Mouse (Mus musculus) embryonic facial prominence, embryonic 14.5 days (tissue): ENCODE results near the gene Hdac7. TPM values are rescaled to one million over a fixed set of nuclear protein-coding genes. Genes with fewer than 3 reads are reported as not detected.

Experiments
- ATAC-seq: fragments of 200-750 bp; cut with Nextera tagmentation; 2 replicates; pipeline ENCODE4 v1.8.0; 2017; ENCODE audit warnings: low read depth, moderate number of reproducible peaks, moderate TSS enrichment
- DNase-seq: peaks from one replicate; pipeline ENCODE4 v3.0.0-alpha.2; 2015; ENCODE audit warnings: low spot score
- H3K27ac ChIP-seq: fragments of 300-500 bp; sonication (generic); replicated peaks from 2 replicates; pipeline ENCODE4 v1.5.1; 2014; ENCODE audit warnings: low read depth, mild to moderate bottlenecking, low read length, moderate library complexity
- H3K27me3 ChIP-seq: fragments of 300-500 bp; sonication (generic); replicated peaks from 2 replicates; pipeline ENCODE4 v1.6.1; 2014; ENCODE audit warnings: low read length; ENCODE audit not compliant: control insufficient read depth, insufficient read depth
- H3K36me3 ChIP-seq: fragments of 300-500 bp; sonication (generic); 2 replicates; pipeline ENCODE4 v1.6.1; 2014; ENCODE audit warnings: low read length, mixed read lengths; ENCODE audit not compliant: control insufficient read depth, insufficient read depth
- H3K4me1 ChIP-seq: fragments of 300-500 bp; sonication (generic); 2 replicates; pipeline ENCODE4 v1.6.1; 2014; ENCODE audit warnings: antibody characterized with exemption, low read length; ENCODE audit not compliant: control insufficient read depth, insufficient read depth
- H3K4me2 ChIP-seq: fragments of 300-500 bp; sonication (generic); 2 replicates; pipeline ENCODE4 v1.6.1; 2014; ENCODE audit warnings: low read depth, mild to moderate bottlenecking, low read length, moderate library complexity, mixed read lengths
- H3K4me3 ChIP-seq: fragments of 300-500 bp; sonication (generic); 2 replicates; pipeline ENCODE4 v1.5.1; 2014; ENCODE audit warnings: low read depth, mild to moderate bottlenecking, low read length
- H3K9ac ChIP-seq: fragments of 300-500 bp; sonication (generic); 2 replicates; pipeline ENCODE4 v1.6.1; 2014; ENCODE audit warnings: low read depth, mild to moderate bottlenecking, low read length, moderate library complexity, mixed read lengths
- H3K9me3 ChIP-seq: fragments of 300-500 bp; sonication (generic); 2 replicates; pipeline ENCODE4 v1.6.1; 2016; ENCODE audit warnings: low read length; ENCODE audit not compliant: control insufficient read depth
- WGBS: fragments of 180-500 bp; shearing (Covaris S2); extraction: QIAGEN DNeasy Blood & Tissue Kit; methylation state at CpG from one replicate; pipeline ENCODE4 v1.1.7; 2014; 5-methylcytosine and 5-hydroxymethylcytosine counted together
- polyA plus RNA-seq: library from polyadenylated mRNA; unstranded; fragments of >200 nt; fragmentation: Nextera tagmentation; extraction: Ambion mirVana; gene quantifications from 2 replicates; pipeline ENCODE4 v1.2.1, GENCODE M21; 2014

The Hdac7 gene
- polyA plus RNA-seq, 1 experiment from 2014 or later = 30.8 TPM

- no peaks in the 10 kb centered on the region for H3K27me3 ChIP-seq
- H3K9me3 ChIP-seq = no peaks in the 10 kb centered on the region
- 73% methylated on average over 7 of the region's 10 CpGs for WGBS
- DNase-seq (no peak), ATAC-seq (no peak)
- H3K4me3 ChIP-seq = no peak overlapping the region
- no peak overlapping the region for H3K27ac ChIP-seq
- peaks cover 12% of the 10 kb centered on the region for H3K4me1 ChIP-seq
- peak overlapping the region; percentile 22; the same call in 1 of the 2 replicates for H3K9ac ChIP-seq
- H3K36me3 ChIP-seq = no peaks in the 10 kb centered on the region
- no peak overlapping the region for H3K4me2 ChIP-seq
Measured at GRCm38 (mm10) chr15:97745331-97745730, 99.0 kb downstream of the Hdac7 start.

GRCm38 (mm10) chr15:97744930-97745329 is 99.4 kb downstream of the Hdac7 start:
- H3K4me2 ChIP-seq = no peak overlapping the region
- H3K27me3 ChIP-seq = no peaks in the 10 kb centered on the region
- H3K4me3 ChIP-seq = no peak overlapping the region
- no peaks in the 10 kb centered on the region for H3K9me3 ChIP-seq
- H3K27ac ChIP-seq = no peak overlapping the region
- H3K4me1 ChIP-seq = peaks cover 8% of the 10 kb centered on the region
- H3K36me3 ChIP-seq = no peaks in the 10 kb centered on the region
- peak; percentile 64 for DNase-seq
- WGBS = 50% methylated on average over 10 of the region's 10 CpGs
- peak; percentile 67 for ATAC-seq
- H3K9ac ChIP-seq = peak overlapping the region; percentile 22; the same call in 1 of the 2 replicates

GRCm38 (mm10) chr15:97743961-97744525 is 100.3 kb downstream of the Hdac7 start:
- 77% methylated on average over 10 of the region's 12 CpGs for WGBS

GRCm38 (mm10) chr15:97743210-97743609 is 101.1 kb downstream of the Hdac7 start:
- Histone ChIP-seq H3K27me3 (no peaks in the 10 kb centered on the region), H3K4me3 (no peak overlapping the region), H3K27ac (no peak overlapping the region), H3K9ac (no peak overlapping the region), H3K9me3 (0 out of 2 replicates have a peak, but pooled peaks cover 3% of the 10 kb centered on the region), H3K4me1 (peaks cover 7% of the 10 kb centered on the region; the same call in 1 of the 2 replicates), H3K4me2 (no peak overlapping the region), H3K36me3 (no peaks in the 10 kb centered on the region)
- DNase-seq (no peak), ATAC-seq (no peak)
- WGBS = 78% methylated on average over 5 of the region's 5 CpGs

More at GRCm38 (mm10) chr15:97743961-97744525, 100.3 kb downstream of the Hdac7 start:
- H3K27me3 ChIP-seq = no peaks in the 10 kb centered on the region
- no peak overlapping the region for H3K4me3 ChIP-seq
- 0 out of 2 replicates have a peak, but pooled peaks cover 3% of the 10 kb centered on the region for H3K9me3 ChIP-seq
- no peak for DNase-seq
- H3K27ac ChIP-seq = no peak overlapping the region
- no peak overlapping the region for H3K9ac ChIP-seq
- no peak for ATAC-seq
- peaks cover 7% of the 10 kb centered on the region; the same call in 1 of the 2 replicates for H3K4me1 ChIP-seq
- H3K36me3 ChIP-seq = no peaks in the 10 kb centered on the region
- no peak overlapping the region for H3K4me2 ChIP-seq

Other genes starting within 250 kb of the Hdac7 start
- 25.4 and 29.6 TPM in 2 replicates for gene Rpap3, start 138.7 kb downstream of the Hdac7 start, polyA plus RNA-seq
- 4.1 and 6.2 TPM in 2 replicates for gene Endou, start 113.2 kb downstream of the Hdac7 start, polyA plus RNA-seq
- gene Rapgef3, start 76.5 kb downstream of the Hdac7 start, polyA plus RNA-seq = 8.0 and 8.3 TPM in 2 replicates
- gene Slc48a1, start 66.0 kb downstream of the Hdac7 start, polyA plus RNA-seq = 37.5 and 41.9 TPM in 2 replicates
- gene Vdr, start 66.1 kb upstream of the Hdac7 start, polyA plus RNA-seq = 2.9 and 3.6 TPM in 2 replicates
- 47.2 and 51.6 TPM in 2 replicates for gene Tmem106c, start 119.7 kb upstream of the Hdac7 start, polyA plus RNA-seq
- gene Col2a1, start 160.2 kb upstream of the Hdac7 start, polyA plus RNA-seq = 372 and 595 TPM in 2 replicates
- gene Pfkm, start 248.1 kb upstream of the Hdac7 start, polyA plus RNA-seq = 62.2 and 69.6 TPM in 2 replicates
- gene Senp1, start 249.2 kb upstream of the Hdac7 start, polyA plus RNA-seq = 27.2 and 29.4 TPM in 2 replicates